Mouse (Mus musculus) cerebellum, adult 11 months (tissue): ENCODE results near the gene Il31ra.
A peak's percentile ranks its signal among the peaks of the same experiment; 100 is the strongest.
"Not testable (repeated sequence)": the region's sequence is repeated elsewhere in the genome, so short reads cannot be mapped to it uniquely, and the experiment has no call there.

Experiments used
- DNase-seq: peaks from one replicate; pipeline ENCODE4 v3.0.0; 2022

The Il31ra gene

DNA sequence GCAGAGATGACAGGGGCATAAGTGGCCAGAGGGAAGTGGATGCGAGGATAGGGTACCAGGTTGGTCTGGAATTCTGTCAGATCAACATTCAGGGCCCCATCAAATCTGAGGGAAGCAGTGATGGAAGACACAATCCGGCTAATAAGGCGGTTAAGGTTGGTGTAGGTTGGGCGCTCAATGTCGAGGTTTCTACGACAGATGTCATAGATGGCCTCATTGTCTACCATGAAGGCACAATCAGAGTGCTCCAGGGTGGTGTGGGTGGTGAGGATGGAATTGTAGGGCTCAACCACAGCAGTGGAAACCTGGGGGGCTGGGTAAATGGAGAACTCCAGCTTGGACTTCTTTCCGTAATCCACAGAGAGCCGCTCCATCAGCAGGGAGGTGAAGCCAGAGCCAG is at the start of gene Il31ra:
TSS of gene Il31ra (minus strand) at position 101 of the 400 bp plus-strand sequence.
- not testable (repeated sequence) for DNase-seq

DNA sequence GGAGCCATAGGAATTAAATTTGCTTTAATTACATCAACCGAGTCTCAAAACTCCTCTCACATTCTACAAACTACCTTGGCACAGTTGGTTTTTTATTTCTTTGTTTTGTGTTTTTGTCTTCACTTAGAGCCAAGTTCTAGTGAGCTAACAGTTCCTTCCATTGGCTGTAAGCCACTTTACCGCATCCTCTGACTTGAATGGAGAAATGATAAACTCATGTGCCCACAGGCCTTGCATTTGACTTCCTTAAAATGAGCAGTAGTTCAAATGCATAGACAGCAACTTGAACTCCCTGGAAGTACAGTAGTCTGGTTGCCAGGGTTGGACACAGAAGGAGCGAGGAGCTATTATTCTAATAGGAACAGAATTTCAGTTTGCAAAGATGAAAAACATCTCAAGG is 48.7 kb upstream of the Il31ra start:
- no peak for DNase-seq

DNA sequence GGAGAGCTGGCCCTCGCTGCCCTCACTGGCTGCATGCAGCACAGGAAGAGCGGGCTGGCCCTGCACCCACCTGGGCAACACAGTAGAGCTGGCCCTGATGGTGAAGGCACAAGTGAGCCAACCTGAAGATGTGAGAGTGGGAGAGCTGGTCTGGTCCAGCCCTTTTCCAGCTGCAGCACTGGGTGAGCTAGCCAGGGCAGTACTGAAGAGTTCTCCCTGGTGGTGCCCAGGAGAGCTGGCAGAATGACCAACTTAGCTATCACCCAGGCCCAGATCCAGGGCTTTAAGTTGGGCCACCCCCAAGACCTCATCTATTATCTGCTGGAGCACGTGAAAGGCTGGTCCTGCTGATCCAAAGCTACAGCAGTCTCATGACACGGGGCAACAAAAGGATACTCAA is 45.0 kb upstream of the Il31ra start:
- no peak for DNase-seq

DNA sequence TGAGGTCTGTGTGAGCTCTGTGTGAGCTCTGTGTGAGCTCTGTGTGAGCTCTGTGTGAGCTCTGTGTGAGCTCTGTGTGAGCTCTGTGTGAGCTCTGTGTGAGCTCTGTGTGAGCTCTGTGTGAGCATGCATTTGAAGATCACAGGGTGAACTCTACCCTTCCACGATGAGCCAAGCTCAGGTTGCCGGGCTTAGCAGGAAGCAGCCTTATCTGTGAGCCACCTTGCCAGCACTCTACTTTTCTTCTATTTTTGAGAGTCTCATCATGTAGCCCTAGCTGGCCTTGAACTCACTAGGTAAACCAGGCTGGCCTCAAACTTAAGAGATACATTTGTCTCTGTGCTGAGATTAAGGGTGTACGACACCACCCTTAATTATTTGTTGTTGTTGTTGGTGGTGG is 42.3 kb upstream of the Il31ra start:
- no peak for DNase-seq

DNA sequence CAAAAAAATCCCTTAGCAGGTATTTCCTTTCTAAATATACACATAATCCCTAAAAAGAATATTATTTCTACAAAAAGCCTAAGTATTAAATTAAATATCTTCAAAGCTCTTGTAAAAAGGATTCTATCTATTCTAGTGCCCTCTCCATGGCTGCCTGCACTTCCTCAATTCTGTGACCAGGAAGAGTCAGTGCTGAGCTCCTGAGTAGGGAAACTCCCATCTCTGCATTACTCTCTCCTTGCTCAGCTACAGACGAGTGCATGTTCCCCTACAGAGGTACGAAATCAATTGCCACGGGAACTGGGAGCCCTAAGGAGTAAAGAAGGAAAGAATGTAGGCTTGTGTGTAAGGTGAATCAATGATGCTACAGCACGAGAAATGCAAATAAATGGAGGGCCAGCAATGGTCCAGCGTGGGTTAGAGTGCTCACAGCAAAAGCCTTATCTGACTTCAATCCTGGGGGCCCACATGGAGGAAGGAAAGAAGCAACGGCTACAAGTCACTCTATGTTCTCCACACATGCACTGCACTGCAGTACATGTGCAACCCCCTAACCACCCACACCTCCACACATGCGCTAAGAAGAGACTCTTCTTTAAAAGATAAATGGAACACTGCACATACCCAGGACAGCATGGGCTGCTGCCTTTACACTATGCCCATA is 41.1 kb upstream of the Il31ra start:
- DNase-seq = no peak

DNA sequence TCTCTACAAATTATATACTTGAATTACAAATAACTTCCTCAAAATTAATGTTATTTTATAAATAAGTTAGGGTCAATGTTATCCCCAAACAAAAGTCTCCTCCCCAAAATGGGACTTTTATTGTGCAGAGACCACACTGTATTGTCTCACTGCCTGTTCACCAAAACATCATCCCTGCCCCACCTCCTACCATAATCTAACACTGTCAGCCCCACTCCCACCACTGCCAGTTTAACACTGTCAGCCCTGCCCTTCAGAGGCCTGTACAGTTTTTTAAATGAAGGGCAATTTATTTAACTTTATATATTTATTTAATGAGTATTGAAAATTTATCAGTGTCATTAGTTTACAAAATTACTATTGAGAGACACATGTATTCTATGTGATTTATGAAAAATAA is 31.4 kb upstream of the Il31ra start:
- DNase-seq = no peak

DNA sequence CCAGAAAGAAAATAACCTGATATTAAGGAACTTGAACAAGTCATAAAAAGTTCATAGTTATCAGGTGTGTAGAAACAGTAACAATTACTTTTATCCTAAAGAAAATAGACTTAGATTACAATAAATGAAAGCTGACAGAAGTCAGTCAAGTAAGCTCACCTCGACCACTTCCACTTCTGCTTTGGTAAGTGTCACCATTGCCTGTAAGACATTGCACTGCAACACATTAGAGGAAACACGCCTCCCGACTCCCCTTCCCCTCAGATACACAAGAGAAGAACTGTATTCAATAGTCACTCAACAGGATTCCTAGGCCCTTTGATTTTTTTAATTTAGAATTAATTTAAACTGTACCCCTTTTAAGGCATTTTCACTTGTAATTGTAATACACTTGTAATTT is 30.5 kb upstream of the Il31ra start:
- DNase-seq = no peak

DNA sequence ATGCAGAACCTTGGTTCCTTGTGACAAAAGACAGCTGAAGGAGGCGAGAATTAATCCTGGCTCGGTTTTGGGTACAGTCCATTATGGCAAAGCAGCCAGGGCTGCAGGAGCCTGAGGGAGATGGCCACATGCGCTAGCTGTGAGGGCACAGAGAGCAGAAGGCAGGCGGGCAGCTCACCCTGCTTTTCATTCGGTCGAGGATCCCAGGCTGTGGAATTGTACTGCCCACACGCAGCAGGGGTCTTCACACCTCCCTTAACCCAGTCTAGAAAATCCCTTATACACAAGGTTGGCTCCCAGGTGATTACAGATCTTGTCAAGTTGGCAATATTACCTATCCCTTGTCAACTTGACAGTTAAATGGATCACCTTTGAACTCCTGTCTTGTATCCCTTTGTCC is 29.5 kb upstream of the Il31ra start:
- peak; percentile 3 for DNase-seq

DNA sequence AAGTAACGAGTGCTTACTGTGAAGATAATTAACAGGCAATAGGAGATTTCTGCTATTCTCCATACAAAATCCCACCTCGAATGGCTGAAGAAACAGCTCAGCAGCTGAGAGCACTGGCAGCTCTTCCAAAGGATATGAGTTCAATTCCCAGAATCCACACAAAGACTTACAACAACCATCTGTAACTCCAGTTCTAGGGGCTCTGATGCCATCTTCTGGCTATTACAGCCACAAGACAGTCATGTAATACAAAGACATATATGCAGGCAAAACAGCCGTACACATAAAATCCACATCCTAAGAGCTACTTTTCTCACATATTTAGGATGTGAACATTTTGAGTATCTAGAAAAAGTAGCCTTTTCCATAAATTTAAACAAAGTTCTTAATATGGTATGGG is 27.4 kb upstream of the Il31ra start:
- DNase-seq = no peak

DNA sequence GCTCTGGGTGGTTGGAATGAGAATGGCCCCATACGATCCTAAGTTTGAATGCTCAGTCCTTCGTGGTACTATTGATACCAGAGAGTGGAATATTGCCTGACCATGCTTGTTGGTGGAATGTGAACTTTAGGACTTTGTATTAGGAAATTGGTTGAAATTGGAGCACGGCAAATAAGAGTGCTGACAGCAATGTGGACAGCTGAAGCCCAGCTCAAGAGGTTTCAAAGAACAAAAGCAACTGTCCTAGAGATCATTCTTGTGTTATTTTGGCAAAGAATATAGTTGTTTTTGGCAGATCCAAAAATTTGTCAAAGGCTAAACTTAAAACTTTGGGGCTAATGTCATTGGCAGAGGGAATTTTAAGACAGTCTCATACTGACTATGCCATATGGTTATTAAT is 14.4 kb upstream of the Il31ra start:
- no peak for DNase-seq

DNA sequence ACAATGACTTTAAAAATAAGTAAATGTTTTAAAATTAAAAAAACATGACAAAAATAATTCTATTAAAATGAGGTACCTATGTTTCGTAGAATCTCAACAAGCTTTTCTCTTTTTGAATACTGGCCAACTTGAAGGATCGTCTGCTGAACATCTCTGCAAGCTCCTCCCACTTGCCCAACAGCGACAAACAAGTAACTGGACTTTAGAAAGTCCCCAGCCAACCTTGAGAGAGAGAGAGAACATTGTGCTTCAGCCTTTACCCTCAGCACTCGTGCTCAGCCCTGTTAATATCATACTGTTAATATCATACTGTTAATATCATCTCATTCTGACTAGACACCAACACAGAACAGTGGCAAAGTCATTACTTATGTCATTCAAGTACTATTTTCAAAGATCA is 10.3 kb upstream of the Il31ra start:
- no peak for DNase-seq

DNA sequence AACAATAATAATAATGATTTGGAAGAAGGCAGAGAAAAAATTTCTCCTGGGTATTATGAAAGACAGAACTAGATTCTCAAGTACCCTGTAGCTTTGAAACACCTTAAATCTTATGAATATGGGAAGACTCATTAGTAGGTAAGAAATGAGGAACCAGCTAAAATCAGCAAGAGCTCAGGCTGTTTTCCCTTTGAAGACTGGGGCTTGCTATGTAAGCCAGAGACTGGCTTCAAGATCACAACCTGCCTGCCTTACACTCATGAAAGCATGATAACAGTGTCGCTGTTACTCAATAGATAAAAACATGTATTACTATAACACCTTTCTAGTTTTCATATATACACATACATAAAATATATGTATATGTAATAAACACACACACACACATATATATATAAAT is 9.7 kb upstream of the Il31ra start:
- no peak for DNase-seq

DNA sequence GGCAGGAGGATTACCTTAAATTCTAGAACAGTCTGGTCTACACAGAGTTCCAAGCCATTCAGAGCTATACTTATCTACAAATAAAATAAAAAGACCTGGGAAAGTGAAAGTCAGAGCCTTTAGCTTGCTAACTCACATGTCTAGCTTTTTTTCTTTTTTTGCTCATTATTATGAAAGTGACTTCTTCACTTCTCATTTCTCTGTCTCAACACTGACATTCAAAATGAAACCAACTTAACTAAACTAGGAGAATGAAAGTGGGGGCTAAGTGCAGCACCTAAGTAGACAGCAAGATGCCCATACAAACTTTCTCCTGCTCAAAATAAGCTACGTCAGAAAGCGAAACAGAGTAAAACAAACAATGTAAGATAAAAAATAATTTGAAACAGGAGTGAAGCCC is 8.4 kb upstream of the Il31ra start:
- DNase-seq = no peak

DNA sequence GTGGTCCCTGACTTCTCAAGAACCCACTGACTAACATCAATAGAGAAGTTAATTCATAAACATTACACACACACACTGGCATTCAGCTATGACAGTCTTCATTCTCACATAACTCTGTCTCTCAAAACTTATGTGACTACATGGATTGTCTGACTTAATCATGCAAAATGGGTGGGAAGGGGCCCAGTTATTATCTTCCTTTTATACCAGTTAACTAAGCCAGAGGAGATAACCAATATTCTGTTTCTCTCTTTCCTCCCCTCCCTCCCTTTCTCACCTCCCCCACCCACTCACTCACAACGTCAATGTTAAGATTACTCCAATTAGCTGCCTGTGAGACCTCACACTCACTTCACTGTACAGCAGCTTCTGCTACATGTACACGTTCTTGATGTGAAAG is 3.9 kb downstream of the Il31ra start:
- no peak for DNase-seq

DNA sequence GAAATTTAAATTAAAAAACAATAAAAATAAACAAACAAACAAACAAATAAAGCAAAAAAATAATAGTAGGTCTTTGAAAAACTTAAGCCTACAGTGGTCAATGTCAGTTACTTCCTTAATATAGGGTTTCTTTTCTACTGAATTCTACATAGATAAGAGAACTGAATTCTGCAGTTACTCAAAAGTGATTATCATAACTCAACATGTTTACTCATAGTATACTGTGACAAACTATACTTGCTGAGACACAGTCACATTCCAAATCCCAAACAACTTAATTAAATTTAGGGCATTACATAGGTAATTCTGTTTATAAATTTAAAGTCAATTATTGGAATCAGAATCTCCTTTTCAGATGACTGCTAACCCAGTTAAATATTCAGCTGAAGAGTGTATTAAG is 4.5 kb downstream of the Il31ra start:
- DNase-seq = no peak

DNA sequence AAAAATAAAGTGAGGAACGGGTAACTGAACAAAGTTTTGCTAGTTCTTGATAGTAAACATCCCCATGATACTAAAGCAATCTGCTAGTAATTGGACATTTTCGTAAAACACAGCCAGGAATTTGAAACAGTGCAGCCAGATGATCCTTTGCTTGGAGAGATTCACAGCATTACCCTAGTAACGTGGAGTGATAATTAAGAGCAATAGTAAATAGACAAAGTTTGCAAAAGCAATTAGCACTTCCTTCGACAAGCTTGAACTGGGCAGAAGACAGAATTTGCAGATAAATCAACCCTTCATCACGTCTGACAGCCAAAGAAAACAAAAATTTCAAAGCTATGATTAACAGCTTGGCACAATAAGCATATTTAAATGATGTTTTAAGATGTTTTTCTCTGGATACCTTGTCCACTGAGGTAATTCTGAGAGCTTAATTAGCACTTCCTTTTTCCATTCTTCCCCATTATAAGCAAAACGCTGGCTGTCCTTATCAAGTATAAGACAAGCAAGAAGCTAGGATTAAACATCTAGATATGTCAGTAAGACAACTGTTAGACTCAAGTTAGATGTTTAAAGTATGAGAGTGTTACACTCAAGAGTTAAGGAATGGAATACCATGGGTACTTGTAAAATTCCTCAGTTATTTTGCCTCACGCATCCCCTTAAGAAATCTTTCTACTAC is 9.5 kb downstream of the Il31ra start:
- DNase-seq = no peak

DNA sequence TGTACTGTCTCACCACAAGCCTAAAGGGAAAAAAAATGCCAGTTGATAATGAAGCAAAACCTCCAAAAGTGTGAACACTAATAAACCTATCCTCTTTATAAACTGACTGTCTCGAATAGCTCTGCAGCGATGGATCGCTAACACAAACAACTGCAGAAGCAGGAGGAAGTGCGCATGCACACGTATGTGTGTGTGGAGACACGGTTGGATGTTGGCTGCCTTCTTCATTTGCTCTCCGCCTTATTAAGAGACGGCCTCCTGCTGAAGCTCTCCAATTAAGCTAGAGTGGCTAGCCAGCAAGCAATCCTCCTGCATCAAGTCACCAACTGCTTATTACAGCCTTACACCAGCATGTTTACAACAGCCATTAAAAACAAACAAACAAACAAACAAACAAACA is 11.9 kb downstream of the Il31ra start:
- no peak for DNase-seq

DNA sequence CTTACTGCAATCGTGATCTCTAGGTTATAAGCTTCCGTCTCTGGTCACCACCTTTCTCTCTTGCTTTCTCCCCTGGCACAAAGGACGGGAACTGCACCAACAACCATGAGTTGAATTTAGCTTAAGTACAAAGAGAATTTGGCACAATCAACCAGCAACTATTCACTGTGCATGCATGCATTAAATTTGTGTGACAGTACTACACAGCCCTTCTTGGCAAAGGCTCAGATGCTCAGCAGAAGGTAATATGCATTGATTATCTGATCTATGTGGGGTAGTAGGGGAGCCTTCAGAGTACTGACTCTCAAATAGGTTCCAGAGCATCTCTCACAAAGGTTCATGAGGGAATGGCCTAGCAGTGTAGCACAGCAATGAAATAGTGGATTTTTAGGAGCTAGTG is 12.4 kb downstream of the Il31ra start:
- no peak for DNase-seq

DNA sequence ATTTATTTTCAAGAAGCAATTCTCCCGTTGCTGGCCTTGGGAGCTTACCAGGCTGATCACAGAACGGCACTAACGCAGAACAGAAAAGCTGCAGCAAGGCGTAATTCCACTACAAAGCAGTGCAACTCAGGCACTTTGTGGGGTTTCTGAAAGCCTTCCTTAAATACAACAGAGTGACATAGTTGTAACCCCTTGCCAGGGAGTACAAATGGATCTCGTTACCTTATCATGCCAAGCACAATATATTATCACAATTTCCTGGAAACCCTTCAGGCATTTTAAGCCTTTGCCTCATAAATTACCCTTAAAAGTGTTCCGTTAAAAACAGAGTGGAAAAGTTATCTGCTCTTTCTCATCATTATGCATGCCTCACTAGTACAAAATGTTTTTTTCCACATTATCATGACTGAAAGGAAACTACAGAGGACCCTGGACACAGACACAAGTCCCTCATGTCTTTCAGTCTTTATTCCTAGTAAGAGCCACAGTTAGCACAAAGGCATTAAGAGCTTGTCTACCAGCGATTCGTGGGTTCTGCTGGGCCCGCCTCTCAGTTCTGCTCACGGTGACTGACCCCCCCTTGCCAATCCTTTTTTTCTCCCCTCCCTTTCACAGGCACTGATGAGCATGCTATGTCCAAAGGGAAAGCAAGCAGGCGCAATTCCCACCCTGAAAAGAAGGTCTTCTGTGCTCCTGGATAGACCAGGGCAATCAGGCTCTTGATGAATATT is 13.4 kb downstream of the Il31ra start:
- no peak for DNase-seq

DNA sequence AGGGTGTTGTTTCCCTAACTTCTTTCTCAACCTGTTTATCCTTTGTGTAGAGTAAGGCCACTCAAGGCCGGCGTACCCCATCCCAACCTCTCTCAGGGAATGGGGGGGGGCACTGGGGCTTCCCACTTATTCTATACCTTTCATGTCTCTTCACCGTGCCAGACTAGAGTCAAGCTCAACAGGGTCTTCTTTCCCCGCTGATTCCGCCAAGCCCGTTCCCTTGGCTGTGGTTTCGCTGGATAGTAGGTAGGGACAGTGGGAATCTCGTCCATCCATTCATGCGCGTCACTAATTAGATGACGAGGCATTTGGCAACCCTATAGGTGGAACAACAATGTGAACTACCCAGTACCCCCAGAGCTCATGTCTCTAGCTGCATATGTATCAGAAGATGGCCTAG is 16.1 kb downstream of the Il31ra start:
- DNase-seq = peak; percentile 99

DNA sequence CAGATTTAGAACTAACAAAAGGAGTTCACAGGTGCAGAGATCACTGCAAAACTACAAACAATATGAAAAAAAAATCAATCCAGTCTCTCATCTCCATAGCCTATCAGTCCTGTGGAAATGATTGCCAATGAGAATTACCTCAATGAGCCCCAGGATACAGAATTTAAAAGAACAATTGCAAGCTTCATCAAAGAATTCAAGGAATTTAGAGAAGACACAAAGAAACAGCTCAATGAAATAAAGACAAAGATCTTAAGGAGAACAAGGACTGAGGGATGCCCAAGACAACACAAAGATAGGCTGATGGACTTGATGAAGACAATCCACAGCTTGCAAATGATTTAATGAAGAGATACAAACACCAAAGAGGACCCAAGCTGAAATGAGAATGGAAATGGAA is 20.4 kb downstream of the Il31ra start:
- no peak for DNase-seq

DNA sequence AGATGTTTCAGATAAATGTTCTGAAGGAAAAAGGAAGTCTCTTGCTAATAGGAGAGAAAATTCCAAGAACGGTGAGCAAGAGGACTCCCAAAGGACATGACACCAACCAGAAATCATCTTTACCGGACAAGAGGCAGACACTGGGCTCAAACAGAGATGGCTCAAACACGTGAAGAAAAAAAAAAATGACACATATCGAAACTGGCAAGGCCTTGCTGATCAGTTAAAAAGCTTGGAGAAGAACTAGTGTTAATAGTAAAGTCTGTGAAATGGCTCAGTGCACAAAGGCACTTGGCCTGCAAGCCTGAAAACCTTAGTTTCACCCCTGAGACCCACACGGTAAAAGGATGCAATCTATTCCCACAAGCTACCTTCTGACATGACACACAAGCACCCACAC is 23.4 kb downstream of the Il31ra start:
- DNase-seq = no peak

DNA sequence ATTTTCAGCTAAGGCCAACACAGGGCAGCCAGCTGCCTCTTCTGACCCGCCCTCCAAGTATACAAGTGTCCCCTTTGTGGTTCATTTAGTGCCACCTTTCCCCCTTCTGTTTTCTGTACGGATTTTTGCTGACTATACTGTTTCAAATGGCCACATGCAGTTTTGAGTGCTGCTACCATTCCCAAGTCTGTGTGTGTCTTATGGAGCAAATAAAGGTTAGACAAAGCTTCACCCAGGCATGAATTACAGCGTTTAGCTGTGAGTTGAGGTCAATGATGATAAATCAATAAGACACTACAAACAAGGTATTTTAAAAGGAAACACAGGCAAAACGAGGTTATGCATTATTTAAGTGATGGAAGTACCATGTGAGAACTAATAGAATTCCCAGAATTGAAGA is 24.6 kb downstream of the Il31ra start:
- DNase-seq = no peak

DNA sequence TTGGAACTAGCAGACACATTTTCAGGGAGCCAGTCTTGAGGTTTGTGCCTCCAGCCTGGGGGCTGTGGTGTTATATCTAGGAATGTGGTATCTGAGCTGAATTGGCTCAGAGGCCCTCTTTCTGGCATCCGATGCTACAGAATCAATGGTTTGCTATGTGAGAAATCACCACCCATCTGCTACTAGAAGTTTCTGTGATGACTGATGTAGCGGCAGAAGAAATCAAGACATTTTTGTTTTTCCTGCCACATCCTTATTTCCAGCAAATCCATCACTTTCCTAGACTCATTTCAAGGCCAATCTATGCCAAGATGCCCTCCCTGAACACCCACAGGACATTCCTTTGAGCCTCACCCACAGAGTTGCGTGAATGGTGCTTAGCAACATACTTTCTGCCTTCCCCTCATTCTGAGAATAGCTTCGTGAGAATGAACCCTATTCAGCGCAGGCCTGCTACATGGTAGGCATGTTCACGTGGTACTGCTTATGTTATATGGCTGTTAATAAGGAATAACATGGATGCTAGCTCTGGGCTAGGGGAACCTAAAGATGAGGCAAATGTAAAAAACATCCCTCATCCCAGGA is 33.5 kb downstream of the Il31ra start:
- DNase-seq = no peak
